Mouse (Mus musculus) limb, embryonic 12.5 days (tissue): ENCODE results near the gene Cplx2. TPM values are rescaled to one million over a fixed set of nuclear protein-coding genes. Genes with fewer than 3 reads are reported as not detected.

Source experiments
- ATAC-seq: fragments of 200-750 bp; cut with Nextera tagmentation; 2 replicates; pipeline ENCODE4 v1.8.0; 2017; ENCODE audit warnings: low read depth, moderate TSS enrichment; ENCODE audit not compliant: insufficient number of reproducible peaks, insufficient read depth, low FRiP score, low TSS enrichment
- H3K27ac ChIP-seq: fragments of 300-500 bp; sonication (generic); 2 replicates; pipeline ENCODE4 v1.5.1; 2016; ENCODE audit warnings: mild to moderate bottlenecking, moderate library complexity
- H3K27me3 ChIP-seq: fragments of 300-500 bp; sonication (generic); 2 replicates; pipeline ENCODE4 v1.6.1; 2016; ENCODE audit warnings: mild to moderate bottlenecking, moderate library complexity
- H3K36me3 ChIP-seq: fragments of 300-500 bp; sonication (generic); 2 replicates; pipeline ENCODE4 v1.6.1; 2016; ENCODE audit warnings: mild to moderate bottlenecking, moderate library complexity
- H3K4me1 ChIP-seq: fragments of 300-500 bp; sonication (generic); replicated peaks from 2 replicates; pipeline ENCODE4 v1.6.1; 2016
- H3K4me2 ChIP-seq: fragments of 300-500 bp; sonication (generic); 2 replicates; pipeline ENCODE4 v1.6.1; 2016; ENCODE audit warnings: mild to moderate bottlenecking, moderate library complexity
- H3K4me3 ChIP-seq: fragments of 300-500 bp; sonication (generic); replicated peaks from 2 replicates; pipeline ENCODE4 v1.5.1; 2016; ENCODE audit warnings: mild to moderate bottlenecking
- H3K9ac ChIP-seq: fragments of 300-500 bp; sonication (generic); replicated peaks from 2 replicates; pipeline ENCODE4 v1.6.1; 2016; ENCODE audit warnings: mild to moderate bottlenecking, moderate library complexity
- H3K9me3 ChIP-seq: fragments of 300-500 bp; sonication (generic); 2 replicates; pipeline ENCODE4 v1.6.1; 2016; ENCODE audit warnings: mild to moderate bottlenecking, moderate library complexity
- WGBS: fragments of 180-500 bp; shearing (Covaris S2); methylation state at CpG from one replicate; pipeline ENCODE4 v1.1.7; 2016; 5-methylcytosine and 5-hydroxymethylcytosine counted together
- polyA plus RNA-seq: library from polyadenylated mRNA; unstranded; fragments of >200 nt; fragmentation: Nextera tagmentation; extraction: Ambion mirVana; gene quantifications from 2 replicates; pipeline ENCODE4 v1.2.1, GENCODE M21; 2016

The Cplx2 gene
- polyA plus RNA-seq, 1 experiment from 2014 or later, result 3.0 TPM

GRCm38 (mm10) chr13:54368181-54368580 lies 3.0 kb upstream of the Cplx2 start:
- Histone ChIP-seq H3K9ac (no peak overlapping the region), H3K4me2 (no peak overlapping the region), H3K9me3 (no peaks in the 10 kb centered on the region), H3K27ac (no peak overlapping the region), H3K4me1 (peaks cover 25% of the 10 kb centered on the region), H3K36me3 (no peaks in the 10 kb centered on the region), H3K27me3 (peaks cover 47% of the 10 kb centered on the region), H3K4me3 (no peak overlapping the region)
- WGBS, result 68% methylated on average over 9 of the region's 9 CpGs
- ATAC-seq, result no peak

GRCm38 (mm10) chr13:54371387-54372330 lies 510 bp downstream of the Cplx2 start:
- Histone ChIP-seq H3K9ac (no peak overlapping the region), H3K4me2 (peak overlapping the region; percentile 59), H3K27ac (peak overlapping the region; percentile 23; the same call in 1 of the 2 replicates), H3K9me3 (no peaks in the 10 kb centered on the region), H3K27me3 (peaks cover 63% of the 10 kb centered on the region), H3K4me1 (peaks cover 31% of the 10 kb centered on the region), H3K36me3 (no peaks in the 10 kb centered on the region), H3K4me3 (peak overlapping the region; percentile 34)
- peak; percentile 89 for ATAC-seq
- WGBS, result under 1% methylated on average over 57 of the region's 59 CpGs

DNA sequence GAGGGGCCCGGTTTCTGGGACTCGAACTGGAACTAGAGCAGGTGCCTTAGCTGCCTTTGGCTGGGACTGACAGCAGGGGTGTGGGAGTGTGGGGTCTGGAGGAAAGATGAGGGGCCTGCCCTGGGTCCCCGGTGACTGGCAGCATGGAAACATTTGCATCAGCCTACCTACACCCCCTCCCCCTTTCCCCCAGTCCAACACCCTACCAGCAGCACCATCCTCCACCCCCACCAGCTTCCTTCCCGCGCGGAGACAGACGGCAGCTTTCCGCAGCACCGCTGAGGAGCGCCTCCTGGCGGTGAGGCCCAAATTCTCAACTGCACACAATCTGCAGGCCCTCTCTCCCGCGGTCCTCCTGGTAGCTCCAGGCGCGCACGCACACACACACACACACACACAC lies 1.5 kb downstream of the Cplx2 start:
- Histone ChIP-seq H3K27ac (no peak overlapping the region), H3K36me3 (no peaks in the 10 kb centered on the region), H3K9me3 (no peaks in the 10 kb centered on the region), H3K9ac (no peak overlapping the region), H3K27me3 (peaks cover 63% of the 10 kb centered on the region), H3K4me1 (peaks cover 31% of the 10 kb centered on the region), H3K4me2 (peak overlapping the region; percentile 59), H3K4me3 (no peak overlapping the region)
- no peak for ATAC-seq
- 4% methylated on average over 14 of the region's 16 CpGs for WGBS

GRCm38 (mm10) chr13:54374106-54374706 lies 3.1 kb downstream of the Cplx2 start:
- Histone ChIP-seq H3K9me3 (no peaks in the 10 kb centered on the region), H3K36me3 (no peaks in the 10 kb centered on the region), H3K4me1 (peaks cover 31% of the 10 kb centered on the region), H3K4me3 (no peak overlapping the region), H3K4me2 (no peak overlapping the region), H3K27me3 (peaks cover 60% of the 10 kb centered on the region), H3K9ac (no peak overlapping the region), H3K27ac (no peak overlapping the region)
- WGBS, result 50% methylated on average over 9 of the region's 9 CpGs
- no peak for ATAC-seq

- no peaks in the 10 kb centered on the region for H3K9me3 ChIP-seq
- H3K27ac ChIP-seq, result no peak overlapping the region
- H3K4me3 ChIP-seq, result no peak overlapping the region
- no peak for ATAC-seq
- H3K4me2 ChIP-seq, result no peak overlapping the region
- peaks cover 47% of the 10 kb centered on the region for H3K27me3 ChIP-seq
- no peak overlapping the region for H3K9ac ChIP-seq
- H3K36me3 ChIP-seq, result no peaks in the 10 kb centered on the region
- peaks cover 25% of the 10 kb centered on the region for H3K4me1 ChIP-seq
- 58% methylated on average over 11 of the region's 11 CpGs for WGBS
Measured at GRCm38 (mm10) chr13:54375497-54376495, 4.6 kb downstream of the Cplx2 start.

DNA sequence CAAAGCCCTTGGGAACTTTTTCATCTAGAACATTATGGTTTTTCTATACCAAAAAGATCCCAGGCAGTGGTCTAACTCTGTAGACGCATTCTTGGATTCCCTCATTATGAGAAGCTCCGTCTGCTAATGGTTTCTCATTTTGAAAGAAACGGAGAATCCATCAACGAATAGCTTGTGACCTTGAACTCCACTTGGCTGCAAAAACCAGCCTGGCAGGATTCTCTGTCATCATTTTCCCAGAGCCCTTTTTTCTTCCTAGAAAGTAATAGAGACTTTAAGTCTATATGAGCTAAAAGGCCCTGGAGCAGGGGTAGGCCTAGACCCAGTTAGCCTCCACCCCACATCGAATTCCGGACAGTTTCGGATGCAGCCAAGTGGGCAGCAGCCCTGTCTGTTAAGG lies 5.6 kb downstream of the Cplx2 start:
- Histone ChIP-seq H3K9me3 (no peaks in the 10 kb centered on the region), H3K4me2 (no peak overlapping the region), H3K27ac (no peak overlapping the region), H3K4me3 (no peak overlapping the region), H3K9ac (no peak overlapping the region), H3K36me3 (no peaks in the 10 kb centered on the region), H3K27me3 (peaks cover 38% of the 10 kb centered on the region), H3K4me1 (peaks cover 19% of the 10 kb centered on the region)
- 82% methylated on average over 7 of the region's 7 CpGs for WGBS
- ATAC-seq, result no peak

- Histone ChIP-seq H3K9ac (no peak overlapping the region), H3K9me3 (no peaks in the 10 kb centered on the region), H3K36me3 (no peaks in the 10 kb centered on the region), H3K4me2 (no peak overlapping the region), H3K27ac (no peak overlapping the region), H3K27me3 (peaks cover 25% of the 10 kb centered on the region), H3K4me3 (no peak overlapping the region), H3K4me1 (peaks cover 7% of the 10 kb centered on the region)
- ATAC-seq, result no peak
- 70% methylated on average over 3 of the region's 3 CpGs for WGBS
Measured at GRCm38 (mm10) chr13:54378051-54378450, 6.9 kb downstream of the Cplx2 start.

DNA sequence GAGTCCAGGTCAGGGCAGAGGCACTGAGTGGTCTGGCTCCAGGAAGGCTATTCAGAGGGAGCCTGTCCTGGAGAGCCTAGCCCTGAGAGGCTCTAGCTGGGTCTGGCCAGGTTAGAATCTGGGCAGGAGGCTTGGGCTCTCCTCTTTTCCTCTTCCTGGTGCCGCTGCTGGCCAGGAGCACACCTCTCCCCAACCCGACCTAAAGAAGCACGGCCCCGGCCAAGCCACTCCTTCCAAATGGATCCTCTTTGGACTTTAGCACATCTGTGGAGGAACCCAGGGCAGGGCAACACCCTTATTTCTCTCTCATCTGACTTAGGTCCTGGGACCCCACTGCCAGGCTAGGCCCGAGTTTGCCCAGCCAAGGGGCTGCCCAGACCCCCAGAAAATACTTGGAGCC lies 9.3 kb downstream of the Cplx2 start:
- ATAC-seq, result no peak
- 71% methylated on average over 5 of the region's 5 CpGs for WGBS
- no peak overlapping the region for H3K4me2 ChIP-seq

DNA sequence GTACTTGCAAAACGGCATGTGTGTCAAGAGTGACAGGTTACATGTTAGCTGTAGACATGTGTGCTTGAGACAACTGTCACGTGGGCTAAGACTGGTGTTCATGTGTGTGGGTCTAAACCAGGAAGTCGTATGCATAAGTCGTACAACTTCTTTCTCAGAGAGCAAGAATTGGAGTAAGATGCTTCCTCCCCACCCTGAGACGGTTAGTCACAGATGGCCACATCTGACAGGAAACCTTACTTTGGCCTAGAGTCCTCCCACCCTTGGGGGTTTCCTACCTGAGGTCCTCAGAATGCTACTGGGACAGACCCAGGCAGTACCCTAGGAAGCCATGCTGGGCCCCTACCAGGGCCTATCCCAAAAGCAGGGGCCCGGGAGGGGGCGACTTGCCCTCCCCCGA lies 10.2 kb downstream of the Cplx2 start:
- 85% methylated on average over 8 of the region's 8 CpGs for WGBS
- Histone ChIP-seq H3K4me3 (no peak overlapping the region), H3K4me2 (no peak overlapping the region), H3K9ac (no peak overlapping the region), H3K27me3 (peaks cover 23% of the 10 kb centered on the region), H3K36me3 (no peaks in the 10 kb centered on the region), H3K9me3 (no peaks in the 10 kb centered on the region), H3K27ac (no peak overlapping the region), H3K4me1 (0 out of 2 replicates have a peak, but pooled peaks cover 4% of the 10 kb centered on the region)
- no peak for ATAC-seq

More for the DNA sequence above, 9.3 kb downstream of the Cplx2 start:
- no peak overlapping the region for H3K9ac ChIP-seq
- H3K9me3 ChIP-seq, result no peaks in the 10 kb centered on the region
- H3K27me3 ChIP-seq, result peaks cover 23% of the 10 kb centered on the region
- no peak overlapping the region for H3K27ac ChIP-seq
- no peak overlapping the region for H3K4me3 ChIP-seq
- no peaks in the 10 kb centered on the region for H3K36me3 ChIP-seq
- peaks cover 10% of the 10 kb centered on the region for H3K4me1 ChIP-seq

DNA sequence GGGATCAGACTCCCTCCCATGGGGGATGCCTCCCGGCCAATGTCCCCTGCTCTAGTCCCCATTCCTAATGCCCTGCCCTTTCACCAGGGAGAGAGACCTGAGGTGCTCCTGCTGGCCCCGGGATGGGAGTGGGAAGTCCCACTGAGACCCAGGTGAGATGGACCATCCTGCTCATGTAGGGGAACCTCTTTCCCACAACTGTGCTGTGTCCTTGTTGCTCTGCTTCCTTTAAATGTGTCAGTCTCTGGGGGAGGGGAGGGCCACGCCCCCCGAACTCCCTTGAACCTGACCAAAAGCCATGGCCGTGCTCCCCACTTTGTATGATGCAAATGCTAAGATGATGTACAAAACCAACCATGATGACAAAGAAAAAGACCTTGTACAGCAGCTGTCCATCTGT lies 12.4 kb downstream of the Cplx2 start:
- 75% methylated on average over 5 of the region's 5 CpGs for WGBS
- no peak for ATAC-seq

More for the DNA sequence above, 12.4 kb downstream of the Cplx2 start:
- Histone ChIP-seq H3K4me2 (no peak overlapping the region), H3K9me3 (no peaks in the 10 kb centered on the region), H3K36me3 (no peaks in the 10 kb centered on the region), H3K27me3 (peaks cover 23% of the 10 kb centered on the region), H3K4me3 (no peak overlapping the region), H3K4me1 (0 out of 2 replicates have a peak, but pooled peaks cover 4% of the 10 kb centered on the region), H3K9ac (no peak overlapping the region), H3K27ac (no peak overlapping the region)
